In the genomic region with DNA sequence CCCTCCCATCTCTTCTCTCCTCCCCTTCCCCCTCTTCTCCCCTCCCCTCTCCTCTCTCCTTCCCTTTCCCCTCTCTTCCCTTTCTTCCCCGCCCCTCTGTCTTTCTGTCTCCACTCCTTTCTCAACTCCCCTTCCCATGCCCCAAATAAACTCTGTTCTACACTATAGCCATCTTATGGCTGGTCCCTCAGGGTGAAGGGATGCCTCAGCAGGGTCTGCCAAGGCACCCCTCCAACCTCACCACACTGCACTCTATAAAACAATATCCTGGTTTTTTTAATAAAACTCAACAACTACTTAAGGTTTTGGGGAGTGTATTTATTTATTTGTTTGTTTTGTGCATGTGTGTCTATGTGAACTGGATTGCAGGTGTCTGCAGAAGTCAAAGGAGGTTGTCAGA, we compare ENCODE assay signal across 11 mouse cellular contexts. TPM values are rescaled to one million over a fixed set of nuclear protein-coding genes. Genes with fewer than 3 reads are reported as not detected.
A peak's percentile ranks its signal among the peaks of the same experiment; 100 is the strongest.
DNase-seq lines count a peak whose midpoint lies in the region; ATAC-seq lines count a peak whose summit lies in the region.
"Had no signal": no experiment of that assay in that cellular context is flagged by ENCODE, and none has a peak within 500 bp of the region (broad histone marks: within the 10 kb centered on the region; RNA-seq: fewer than 3 reads in every experiment).

No protein-coding gene starts in this region.

- no peaks in the 10 kb centered on the region for H3K9me3 ChIP-seq in intestine, embryonic 15.5 days
- H3K9me3 ChIP-seq in intestine, embryonic 16.5 days (ENCODE audit: control insufficient read depth, low read length), result no peaks in the 10 kb centered on the region; the same call in 1 of the 2 replicates
- no peaks in the 10 kb centered on the region; the same call in 1 of the 2 replicates for H3K9me3 ChIP-seq in embryonic facial prominence, embryonic 12.5 days
- H3K9me3 ChIP-seq in forebrain, embryonic 16.5 days (ENCODE audit: control insufficient read depth, low read length), result 0 out of 2 replicates have a peak, but pooled peaks cover 4% of the 10 kb centered on the region
- H3K9me3 ChIP-seq in midbrain, embryonic 12.5 days, result no peaks in the 10 kb centered on the region

- H3K27me3 ChIP-seq in intestine, embryonic 15.5 days (replicated peaks), result no peaks in the 10 kb centered on the region
- no peaks in the 10 kb centered on the region for H3K27me3 ChIP-seq in intestine, embryonic 16.5 days (replicated peaks; ENCODE audit: control insufficient read depth, insufficient read depth, low read length)
- no peaks in the 10 kb centered on the region; the same call in 1 of the 2 replicates for H3K27me3 ChIP-seq in embryonic facial prominence, embryonic 12.5 days
- H3K27me3 ChIP-seq in forebrain, embryonic 16.5 days (replicated peaks; ENCODE audit: control insufficient read depth, insufficient read depth, low read length), result no peaks in the 10 kb centered on the region
- peaks cover 16% of the 10 kb centered on the region for H3K27me3 ChIP-seq in midbrain, embryonic 12.5 days

- H3K27ac ChIP-seq in intestine, embryonic 15.5 days, result no peak overlapping the region
- H3K27ac ChIP-seq in intestine, embryonic 16.5 days (ENCODE audit: low read length), result no peak overlapping the region
- no peak overlapping the region for H3K27ac ChIP-seq in embryonic facial prominence, embryonic 12.5 days
- H3K27ac ChIP-seq in forebrain, embryonic 16.5 days (ENCODE audit: low read length), result no peak overlapping the region
- no peak overlapping the region for H3K27ac ChIP-seq in midbrain, embryonic 12.5 days (replicated peaks)

- ATAC-seq in intestine, embryonic 15.5 days, result no peak
- no peak for ATAC-seq in intestine, embryonic 16.5 days
- ATAC-seq in embryonic facial prominence, embryonic 12.5 days (ENCODE audit: insufficient number of reproducible peaks, insufficient read depth, low FRiP score, low TSS enrichment), result no peak
- ATAC-seq in forebrain, embryonic 16.5 days, result no peak
- no peak for ATAC-seq in midbrain, embryonic 12.5 days (ENCODE audit: low FRiP score, low read depth)
- no peak for ATAC-seq in erythroid progenitor cell, adult 5-6 weeks (replicated peaks; ENCODE audit: low FRiP score, poor library complexity, severe bottlenecking)

- 55% methylated on average over 1 of the region's 1 CpGs for WGBS in intestine, embryonic 15.5 days
- WGBS in intestine, embryonic 16.5 days, result 85% methylated on average over 1 of the region's 1 CpGs
- 71% methylated on average over 1 of the region's 1 CpGs for WGBS in embryonic facial prominence, embryonic 12.5 days
- 50% methylated on average over 1 of the region's 1 CpGs for WGBS in forebrain, embryonic 16.5 days
- 40% methylated on average over 1 of the region's 1 CpGs for WGBS in midbrain, embryonic 12.5 days

- H3K4me2 ChIP-seq in intestine, embryonic 15.5 days (replicated peaks), result peak overlapping the region; percentile 63
- H3K4me2 ChIP-seq in intestine, embryonic 16.5 days (ENCODE audit: low read depth, low read length), result no peak overlapping the region
- peak overlapping the region; percentile 55 for H3K4me2 ChIP-seq in embryonic facial prominence, embryonic 12.5 days (replicated peaks)
- peak overlapping the region; percentile 50; the same call in 1 of the 2 replicates for H3K4me2 ChIP-seq in forebrain, embryonic 16.5 days (ENCODE audit: low read length)
- H3K4me2 ChIP-seq in midbrain, embryonic 12.5 days (replicated peaks), result peak overlapping the region; percentile 55

- no peak overlapping the region for H3K9ac ChIP-seq in intestine, embryonic 15.5 days
- no peak overlapping the region for H3K9ac ChIP-seq in intestine, embryonic 16.5 days (ENCODE audit: low read depth, low read length)
- no peak overlapping the region for H3K9ac ChIP-seq in embryonic facial prominence, embryonic 12.5 days
- H3K9ac ChIP-seq in forebrain, embryonic 16.5 days (replicated peaks; ENCODE audit: low read depth, low read length), result no peak overlapping the region
- no peak overlapping the region for H3K9ac ChIP-seq in midbrain, embryonic 12.5 days (replicated peaks)

- H3K36me3 ChIP-seq in intestine, embryonic 15.5 days, result no peaks in the 10 kb centered on the region
- H3K36me3 ChIP-seq in intestine, embryonic 16.5 days (ENCODE audit: control insufficient read depth, insufficient read depth, low read length), result no peaks in the 10 kb centered on the region
- H3K36me3 ChIP-seq in embryonic facial prominence, embryonic 12.5 days, result no peaks in the 10 kb centered on the region
- H3K36me3 ChIP-seq in forebrain, embryonic 16.5 days (ENCODE audit: control insufficient read depth, insufficient read depth), result no peaks in the 10 kb centered on the region
- no peaks in the 10 kb centered on the region for H3K36me3 ChIP-seq in midbrain, embryonic 12.5 days

- no peak for DNase-seq in urinary bladder, postnatal 36 days (ENCODE audit: low spot score in 2 of 2)
- DNase-seq in adrenal gland, postnatal 25 days, result no peak
- DNase-seq: cerebellum, adult 2 months; kidney, adult 8-10 months had no signal

- no peak overlapping the region for H3K4me3 ChIP-seq in intestine, embryonic 15.5 days (replicated peaks)
- no peak overlapping the region for H3K4me3 ChIP-seq in intestine, embryonic 16.5 days (ENCODE audit: low read length)
- H3K4me3 ChIP-seq in embryonic facial prominence, embryonic 12.5 days, result peak overlapping the region; percentile 35; the same call in 1 of the 2 replicates
- no peak overlapping the region for H3K4me3 ChIP-seq in forebrain, embryonic 16.5 days (replicated peaks; ENCODE audit: low read length)
- H3K4me3 ChIP-seq in midbrain, embryonic 12.5 days, result no peak overlapping the region

- peaks cover 10% of the 10 kb centered on the region for H3K4me1 ChIP-seq in intestine, embryonic 15.5 days (replicated peaks)
- peaks cover 3% of the 10 kb centered on the region for H3K4me1 ChIP-seq in intestine, embryonic 16.5 days (ENCODE audit: control insufficient read depth, insufficient read depth, low read length)
- peaks cover 15% of the 10 kb centered on the region; the same call in 1 of the 2 replicates for H3K4me1 ChIP-seq in embryonic facial prominence, embryonic 12.5 days
- peaks cover 14% of the 10 kb centered on the region for H3K4me1 ChIP-seq in forebrain, embryonic 16.5 days (replicated peaks; ENCODE audit: control insufficient read depth, insufficient read depth, low read length)
- H3K4me1 ChIP-seq in midbrain, embryonic 12.5 days, result peaks cover 14% of the 10 kb centered on the region

RNA-seq across cellular contexts. Expression of a gene that starts 9.6 kb away (rescaled TPM):
- 14.1 and 15.1 TPM in 2 replicates for polyA plus RNA-seq in intestine, embryonic 15.5 days (2015; fragmentation: Nextera tagmentation; extraction: Ambion mirVana)
- polyA plus RNA-seq in intestine, embryonic 16.5 days (2015; fragmentation: Nextera tagmentation; extraction: Ambion mirVana), result 11.4 and 11.5 TPM in 2 replicates
- polyA plus RNA-seq in embryonic facial prominence, embryonic 12.5 days (2016; fragmentation: Nextera tagmentation; extraction: Ambion mirVana), result 49.0 and 62.6 TPM in 2 replicates
- polyA plus RNA-seq in forebrain, embryonic 16.5 days (2015; fragmentation: Nextera tagmentation; extraction: Ambion mirVana), result 49.1 and 56.3 TPM in 2 replicates
- 70.2 and 80.5 TPM in 2 replicates for polyA plus RNA-seq in midbrain, embryonic 12.5 days (2016; fragmentation: Nextera tagmentation; extraction: Ambion mirVana)
- 1.8 TPM in 1 of 2 replicates, not detected in the other for total RNA-seq in erythroid progenitor cell, adult 5-6 weeks (2015; ENCODE audit: low replicate concordance)
- total RNA-seq in erythroid progenitor cell, adult 5-6 weeks (2017; ENCODE audit: low replicate concordance), result 1.8 and 3.2 TPM in 2 replicates
- 50.5 and 71.7 TPM in 2 replicates for total RNA-seq in adrenal gland, postnatal 25 days (2021)
- polyA plus RNA-seq: activated CD4-positive, CD25-positive, alpha-beta regulatory T cell, adult 4 months had no signal
